Mouse (Mus musculus): ENCODE results near the gene Chd6. TPM values are rescaled to one million over a fixed set of nuclear protein-coding genes. Genes with fewer than 3 reads are reported as not detected.

Gene Chd6
- polyA plus RNA-seq, 1 experiment from 2014 or later, result 8.3 TPM

DNA sequence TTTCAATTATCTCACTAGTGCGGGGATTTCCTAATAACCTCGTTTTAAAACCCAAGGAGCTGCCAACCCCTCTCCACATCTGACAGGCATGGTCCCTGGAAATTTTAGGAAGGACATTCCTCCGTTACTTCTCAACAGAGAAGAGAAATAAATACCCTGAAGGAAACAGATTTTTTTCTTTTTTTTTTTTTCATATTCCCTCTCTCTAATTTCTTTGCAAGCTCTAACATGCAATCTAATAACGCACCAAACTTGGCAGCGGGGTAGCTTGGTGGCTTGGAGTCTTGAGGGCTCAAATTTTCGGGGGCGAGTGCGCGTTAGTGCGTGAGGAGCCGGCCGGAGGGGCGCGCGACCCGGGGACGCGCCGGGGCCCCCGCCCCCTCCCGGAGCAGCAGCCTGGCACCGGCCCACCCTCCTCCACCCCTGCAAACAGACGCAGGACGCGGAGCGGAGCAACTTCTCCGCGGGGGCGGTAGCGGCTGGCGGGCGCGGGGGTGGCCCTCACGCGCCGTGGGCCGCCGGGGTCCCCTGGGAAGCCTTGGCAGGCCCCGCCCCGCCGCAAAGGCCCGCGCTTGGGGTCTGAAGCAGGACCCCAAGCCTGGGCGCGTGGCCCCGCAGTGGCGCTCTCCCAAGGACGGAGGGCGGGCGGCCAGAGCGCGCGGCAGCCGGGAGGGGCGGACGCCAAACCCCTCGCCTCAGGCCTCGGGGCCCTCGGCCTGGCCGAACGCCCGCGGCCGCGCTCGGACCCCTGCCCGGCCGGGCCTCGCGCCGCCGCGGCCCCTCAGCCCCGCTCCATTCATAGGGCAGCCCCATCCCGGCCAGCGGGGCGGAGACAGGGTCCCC is 569 bp downstream of the Chd6 start:
- H3K36me3 ChIP-seq, result no peaks in the 10 kb centered on the region
- ATAC-seq, result peak; percentile 68
- WGBS (ENCODE audit: insufficient replicate concordance), result 1% methylated on average over 72 of the region's 77 CpGs
- no peaks in the 10 kb centered on the region for H3K9me3 ChIP-seq (replicated peaks)
- H3K27ac ChIP-seq, result peak overlapping the region; percentile 93
- H3K27me3 ChIP-seq (replicated peaks), result no peaks in the 10 kb centered on the region
- peak overlapping the region; percentile 97 for H3K9ac ChIP-seq
- H3K4me1 ChIP-seq, result peaks cover 30% of the 10 kb centered on the region
- peak overlapping the region; percentile 99 for H3K4me3 ChIP-seq
- H3K4me2 ChIP-seq, result peak overlapping the region; percentile 97

DNA sequence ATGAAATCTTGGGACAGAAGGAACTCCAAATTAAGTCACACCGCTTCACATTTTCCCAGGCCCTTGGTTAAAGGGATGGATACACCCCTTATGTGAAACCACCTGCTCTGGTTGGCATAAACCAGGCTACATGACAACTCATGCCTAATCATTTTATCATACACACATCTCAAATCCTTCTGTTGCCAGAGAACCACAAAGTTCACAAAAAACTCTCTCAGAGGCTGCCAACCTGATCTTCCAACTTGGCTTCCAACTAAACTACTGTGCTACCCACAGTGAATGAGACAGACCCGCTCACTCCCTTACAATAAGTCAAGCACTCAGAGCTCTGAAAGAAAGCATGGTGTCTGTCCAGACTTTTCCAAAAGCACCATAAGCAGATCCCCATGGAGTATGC is 1.6 kb downstream of the Chd6 start:
- Histone ChIP-seq H3K27ac (no peak overlapping the region), H3K4me2 (peak overlapping the region; percentile 97), H3K4me1 (peaks cover 31% of the 10 kb centered on the region), H3K36me3 (no peaks in the 10 kb centered on the region), H3K27me3 (replicated peaks) (no peaks in the 10 kb centered on the region), H3K9ac (no peak overlapping the region), H3K9me3 (replicated peaks) (no peaks in the 10 kb centered on the region), H3K4me3 (no peak overlapping the region)
- WGBS (ENCODE audit: insufficient replicate concordance), result 87% methylated on average over 2 of the region's 2 CpGs
- ATAC-seq, result no peak

DNA sequence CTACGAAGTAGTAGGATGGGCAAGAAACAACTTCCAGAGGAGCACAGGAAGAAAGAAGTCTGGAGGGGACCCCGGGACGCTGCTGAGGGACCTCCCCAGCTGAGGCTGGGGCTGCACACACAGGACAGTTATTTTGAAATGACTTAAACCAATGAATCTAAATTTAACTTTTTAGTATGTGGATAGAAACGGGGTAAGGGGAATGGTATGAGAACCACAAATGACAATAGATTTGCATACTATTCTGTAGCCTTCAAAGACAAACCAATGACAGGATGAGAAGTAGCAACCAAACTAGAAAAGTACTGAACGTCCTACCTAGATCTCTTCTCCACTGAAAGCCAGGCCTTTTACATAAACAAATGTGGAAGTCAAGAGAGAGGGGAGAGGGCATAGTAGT is 5.1 kb downstream of the Chd6 start:
- WGBS (ENCODE audit: insufficient replicate concordance), result 62% methylated on average over 5 of the region's 5 CpGs
- H3K9me3 ChIP-seq (replicated peaks), result no peaks in the 10 kb centered on the region

DNA sequence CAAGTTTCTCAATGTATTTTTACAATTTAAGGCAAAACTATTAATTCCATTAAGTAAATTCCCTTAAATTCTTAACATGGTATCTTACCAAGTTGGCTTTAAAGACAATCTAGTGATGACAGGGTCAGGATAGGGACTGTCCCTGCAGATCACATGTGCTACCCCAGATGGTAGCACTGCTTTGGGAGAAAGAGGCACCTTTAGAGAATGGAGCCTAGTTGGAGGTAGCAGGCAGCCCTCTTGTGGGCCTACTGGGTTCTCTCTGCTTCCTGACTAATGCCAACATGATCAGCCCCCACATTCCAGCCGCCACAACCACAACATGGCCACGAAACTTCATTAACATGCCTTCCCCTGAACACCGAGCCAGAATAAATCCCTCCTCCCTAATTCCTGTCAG is 6.8 kb downstream of the Chd6 start:
- ATAC-seq, result no peak
- 52% methylated on average over 3 of the region's 3 CpGs for WGBS (ENCODE audit: insufficient replicate concordance)
- no peak overlapping the region for H3K27ac ChIP-seq

More for the DNA sequence above, 5.1 kb downstream of the Chd6 start:
- H3K4me3 ChIP-seq, result no peak overlapping the region
- peaks cover 23% of the 10 kb centered on the region for H3K4me1 ChIP-seq
- H3K36me3 ChIP-seq, result no peaks in the 10 kb centered on the region
- no peak for ATAC-seq
- no peaks in the 10 kb centered on the region for H3K27me3 ChIP-seq (replicated peaks)
- H3K9ac ChIP-seq, result no peak overlapping the region
- H3K4me2 ChIP-seq, result no peak overlapping the region
- no peak overlapping the region for H3K27ac ChIP-seq

DNA sequence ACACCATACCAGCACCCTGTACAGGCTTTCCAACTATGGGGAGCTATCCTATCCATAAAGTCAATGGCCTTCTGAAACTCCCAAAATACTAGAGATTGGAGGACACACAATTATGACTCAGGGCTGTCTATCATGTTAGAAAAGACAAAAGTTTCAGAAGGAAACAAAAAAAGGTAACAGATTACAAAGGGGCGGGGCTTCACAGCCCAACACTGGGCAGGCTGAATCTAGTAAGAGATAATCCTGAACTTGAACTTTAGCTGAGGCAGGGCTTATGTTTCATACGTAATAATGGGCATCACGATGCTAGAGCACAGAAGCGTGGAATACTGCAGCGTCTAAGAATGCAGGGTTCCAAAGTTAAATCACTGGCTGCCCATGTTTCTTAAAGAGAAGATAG is 11.1 kb downstream of the Chd6 start:
- Histone ChIP-seq H3K4me2 (no peak overlapping the region), H3K4me1 (peaks cover 20% of the 10 kb centered on the region), H3K36me3 (no peaks in the 10 kb centered on the region), H3K9ac (no peak overlapping the region), H3K27me3 (replicated peaks) (no peaks in the 10 kb centered on the region), H3K27ac (no peak overlapping the region), H3K4me3 (no peak overlapping the region), H3K9me3 (replicated peaks) (no peaks in the 10 kb centered on the region)
- 0 out of 2 replicates have a peak, but pooled peaks have one; percentile 40 for ATAC-seq
- WGBS (ENCODE audit: insufficient replicate concordance), result 73% methylated on average over 5 of the region's 5 CpGs

More for the DNA sequence above, 6.8 kb downstream of the Chd6 start:
- Histone ChIP-seq H3K4me2 (no peak overlapping the region), H3K36me3 (no peaks in the 10 kb centered on the region), H3K9me3 (replicated peaks) (no peaks in the 10 kb centered on the region), H3K4me3 (no peak overlapping the region), H3K27me3 (replicated peaks) (no peaks in the 10 kb centered on the region), H3K4me1 (peaks cover 20% of the 10 kb centered on the region), H3K9ac (no peak overlapping the region)

DNA sequence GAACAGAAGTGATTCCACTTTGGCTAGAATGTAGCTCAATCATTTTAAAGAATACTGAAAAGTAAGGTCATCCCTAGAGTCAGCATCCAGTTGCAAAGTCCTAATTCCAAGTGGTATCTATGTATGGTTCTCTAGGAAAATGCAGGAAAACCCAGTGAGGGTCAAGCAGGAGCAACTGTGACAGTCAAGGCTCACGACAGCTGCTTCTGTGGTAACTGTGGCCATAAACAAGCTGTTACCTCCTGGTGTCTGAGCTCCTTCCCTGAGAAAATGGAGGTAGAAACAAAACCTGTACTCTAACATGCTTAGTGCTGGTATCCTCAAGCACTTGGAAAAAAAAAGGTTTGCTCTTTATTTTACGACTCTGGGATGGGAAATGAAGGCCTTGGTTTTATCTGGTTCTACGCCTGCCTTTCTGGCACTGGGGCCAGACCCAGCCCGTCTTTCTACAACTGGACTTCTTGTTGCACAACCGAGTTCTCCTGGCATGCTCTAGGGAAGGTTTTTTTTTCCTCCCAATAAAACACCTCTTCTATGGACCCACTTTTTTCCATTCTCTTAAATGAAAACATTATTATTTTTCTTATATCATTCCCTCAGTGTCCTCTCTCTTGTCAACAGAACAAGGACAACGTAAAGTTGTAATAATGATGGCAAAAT is 18.0 kb downstream of the Chd6 start:
- Histone ChIP-seq H3K27me3 (replicated peaks) (no peaks in the 10 kb centered on the region), H3K4me3 (no peak overlapping the region), H3K36me3 (no peaks in the 10 kb centered on the region), H3K9me3 (replicated peaks) (no peaks in the 10 kb centered on the region), H3K27ac (no peak overlapping the region), H3K4me1 (no peaks in the 10 kb centered on the region), H3K9ac (no peak overlapping the region), H3K4me2 (no peak overlapping the region)
- ATAC-seq, result no peak
- WGBS (ENCODE audit: insufficient replicate concordance), result 74% methylated on average over 6 of the region's 6 CpGs

DNA sequence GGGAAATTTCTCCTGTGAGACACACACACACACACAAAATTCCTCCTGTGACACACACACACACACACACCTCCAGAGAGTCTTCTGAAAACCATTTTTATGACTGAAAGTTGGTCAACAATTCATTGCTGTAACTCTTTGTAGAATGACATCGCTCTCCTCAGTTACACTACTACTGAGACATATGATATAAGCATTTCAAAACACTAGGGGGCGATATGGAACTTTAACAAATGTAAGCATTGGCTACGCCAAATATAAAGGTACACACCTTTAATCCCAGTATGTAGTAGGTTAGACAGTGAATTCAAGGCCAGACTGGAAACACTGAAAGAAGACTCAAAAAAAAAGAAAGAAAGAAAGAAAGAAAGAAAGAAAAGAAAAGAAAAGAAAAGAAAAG is 18.7 kb downstream of the Chd6 start:
- H3K4me3 ChIP-seq, result no peak overlapping the region
- no peaks in the 10 kb centered on the region for H3K4me1 ChIP-seq
- H3K36me3 ChIP-seq, result no peaks in the 10 kb centered on the region
- H3K4me2 ChIP-seq, result no peak overlapping the region
- H3K27me3 ChIP-seq (replicated peaks), result no peaks in the 10 kb centered on the region
- no peaks in the 10 kb centered on the region for H3K9me3 ChIP-seq (replicated peaks)
- peak; percentile 49; the same call in 1 of the 2 replicates for ATAC-seq
- 51% methylated on average over 3 of the region's 3 CpGs for WGBS (ENCODE audit: insufficient replicate concordance)
- H3K9ac ChIP-seq, result no peak overlapping the region
- H3K27ac ChIP-seq, result no peak overlapping the region

DNA sequence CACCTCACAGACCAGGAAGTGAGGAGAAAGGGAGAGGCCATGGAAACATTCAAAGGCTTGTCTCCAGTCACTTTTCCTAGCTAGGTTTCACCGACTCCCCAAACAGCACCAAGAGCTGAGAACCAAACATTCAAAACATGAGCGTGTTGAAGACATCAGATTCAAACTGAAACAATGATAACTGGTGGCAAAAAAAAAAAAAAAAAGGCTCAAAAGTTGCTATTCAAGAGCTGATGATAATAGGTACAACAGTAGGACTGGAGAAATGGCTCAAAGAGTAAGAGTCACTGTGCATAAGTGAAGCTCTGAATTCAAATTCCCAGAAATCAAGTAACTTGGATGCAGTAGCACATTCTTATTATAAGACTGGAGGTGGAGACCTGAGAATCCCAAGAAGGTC is 30.3 kb downstream of the Chd6 start:
- Histone ChIP-seq H3K9ac (no peak overlapping the region), H3K4me2 (no peak overlapping the region), H3K4me1 (peaks cover 43% of the 10 kb centered on the region), H3K27me3 (replicated peaks) (no peaks in the 10 kb centered on the region), H3K36me3 (no peaks in the 10 kb centered on the region), H3K27ac (no peak overlapping the region), H3K4me3 (no peak overlapping the region), H3K9me3 (replicated peaks) (no peaks in the 10 kb centered on the region)
- ATAC-seq, result no peak
- 88% methylated on average over 2 of the region's 2 CpGs for WGBS (ENCODE audit: insufficient replicate concordance)

DNA sequence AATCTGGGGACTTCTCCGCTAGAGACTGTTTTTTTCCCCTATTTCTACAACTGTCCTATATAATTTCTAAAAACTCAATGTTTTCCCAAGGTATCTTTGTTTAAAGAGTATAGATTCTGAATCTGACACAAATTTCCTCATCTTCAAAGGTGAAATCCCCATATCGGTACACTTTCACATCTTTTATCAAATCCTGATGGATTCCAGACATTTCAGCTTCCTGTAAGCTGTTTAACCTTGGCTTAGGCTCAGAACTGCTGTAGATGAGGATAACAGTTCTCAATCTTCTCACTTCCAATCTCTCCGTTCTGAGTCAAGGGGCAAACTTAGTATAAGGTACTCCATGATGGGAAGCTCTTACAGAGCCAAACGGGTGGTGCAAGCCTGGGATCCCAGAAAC is 32.6 kb downstream of the Chd6 start:
- H3K27me3 ChIP-seq (replicated peaks), result no peaks in the 10 kb centered on the region
- H3K4me1 ChIP-seq, result peaks cover 52% of the 10 kb centered on the region
- no peak for ATAC-seq
- H3K36me3 ChIP-seq, result no peaks in the 10 kb centered on the region
- H3K27ac ChIP-seq, result no peak overlapping the region
- H3K4me2 ChIP-seq, result no peak overlapping the region
- no peaks in the 10 kb centered on the region for H3K9me3 ChIP-seq (replicated peaks)
- 59% methylated on average over 4 of the region's 4 CpGs for WGBS (ENCODE audit: insufficient replicate concordance)
- no peak overlapping the region for H3K9ac ChIP-seq
- H3K4me3 ChIP-seq, result no peak overlapping the region

DNA sequence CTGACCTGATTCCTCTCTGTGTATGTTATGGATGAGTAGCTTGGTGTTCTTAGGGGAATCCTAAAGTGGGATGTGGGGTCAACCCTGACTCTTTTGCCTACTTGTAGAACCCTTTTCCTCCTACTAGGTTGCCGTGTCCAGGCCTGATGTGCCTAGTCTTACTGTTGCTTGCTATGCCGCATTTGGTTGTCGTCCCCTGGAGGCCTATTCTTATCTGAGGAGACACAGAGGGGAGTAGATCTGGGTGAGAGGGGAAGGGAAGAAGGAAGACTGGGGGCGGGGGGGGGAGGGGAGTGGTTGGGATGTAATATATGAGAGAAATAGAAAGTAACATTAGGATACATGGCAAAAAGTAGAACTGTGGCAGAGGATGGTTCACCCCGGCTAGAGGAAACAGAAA is 33.3 kb downstream of the Chd6 start:
- Histone ChIP-seq H3K4me2 (peak overlapping the region; percentile 53), H3K4me1 (peaks cover 52% of the 10 kb centered on the region), H3K36me3 (no peaks in the 10 kb centered on the region), H3K9me3 (replicated peaks) (no peaks in the 10 kb centered on the region), H3K27me3 (replicated peaks) (no peaks in the 10 kb centered on the region), H3K4me3 (no peak overlapping the region), H3K27ac (no peak overlapping the region), H3K9ac (peak overlapping the region; percentile 27; the same call in 1 of the 2 replicates)
- 25% methylated on average over 5 of the region's 5 CpGs for WGBS (ENCODE audit: insufficient replicate concordance)
- ATAC-seq, result peak; percentile 89

DNA sequence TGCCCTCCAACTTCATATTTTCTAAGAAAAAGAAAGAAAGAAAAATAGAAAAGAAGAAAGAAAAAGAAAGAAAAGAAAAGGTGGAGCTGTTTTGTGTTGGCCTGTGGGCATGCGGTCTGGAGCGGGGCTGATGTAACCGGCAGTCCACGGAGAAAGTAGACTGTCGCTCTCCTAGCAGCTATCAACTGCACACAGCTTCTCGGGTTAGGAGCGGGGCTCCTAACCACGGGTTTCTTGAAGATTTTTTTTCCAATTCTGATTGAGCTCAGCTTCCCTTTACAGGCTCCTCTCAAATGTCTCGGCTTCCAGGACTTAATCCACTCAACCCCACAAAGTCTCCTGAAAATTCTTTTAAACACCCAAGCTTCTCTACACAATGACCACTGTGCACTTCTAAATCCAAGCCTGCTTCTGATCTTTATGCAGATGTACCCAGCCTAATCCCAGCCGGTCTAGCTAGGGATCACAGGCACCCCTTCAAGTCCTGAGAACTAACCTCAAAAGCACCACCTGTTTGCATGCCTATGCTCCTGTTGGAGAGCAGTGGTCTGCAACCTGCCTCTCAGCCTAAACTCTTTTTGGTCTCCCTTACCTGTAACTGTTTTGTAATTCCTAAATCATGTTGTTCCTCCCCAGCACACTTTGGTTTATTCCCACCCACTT is 42.6 kb downstream of the Chd6 start:
- H3K4me1 ChIP-seq, result peaks cover 30% of the 10 kb centered on the region
- WGBS (ENCODE audit: insufficient replicate concordance), result 23% methylated on average over 10 of the region's 10 CpGs
- H3K4me3 ChIP-seq, result no peak overlapping the region
- peak overlapping the region; percentile 22; the same call in 1 of the 2 replicates for H3K9ac ChIP-seq
- H3K4me2 ChIP-seq, result peak overlapping the region; percentile 44
- peaks cover 6% of the 10 kb centered on the region for H3K36me3 ChIP-seq
- no peaks in the 10 kb centered on the region for H3K27me3 ChIP-seq (replicated peaks)
- H3K9me3 ChIP-seq (replicated peaks), result no peaks in the 10 kb centered on the region
- peak; percentile 91 for ATAC-seq
- 0 out of 2 replicates have a peak overlapping the region, but pooled peaks have one; percentile 41 for H3K27ac ChIP-seq

DNA sequence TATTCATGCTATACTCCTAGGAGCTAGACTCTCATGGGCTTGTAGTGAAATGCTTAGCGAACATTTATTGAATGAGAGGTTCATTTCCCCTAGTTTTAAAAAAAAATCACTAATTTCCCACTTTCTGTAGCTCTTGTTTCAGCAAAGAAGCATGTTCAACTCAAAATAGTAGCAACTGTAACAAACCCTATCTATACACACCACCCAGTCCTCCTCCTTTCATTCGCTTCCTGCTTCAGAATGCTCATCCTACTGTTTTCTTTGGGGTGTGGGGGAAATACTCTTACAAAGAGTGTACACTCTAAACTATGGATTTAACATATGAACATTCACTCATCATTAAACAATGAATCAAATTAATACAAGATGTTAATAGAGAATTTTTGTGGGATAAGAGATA is 43.3 kb downstream of the Chd6 start:
- ATAC-seq, result peak; percentile 74
- peak overlapping the region; percentile 27 for H3K4me2 ChIP-seq

More for the DNA sequence above, 43.3 kb downstream of the Chd6 start:
- Histone ChIP-seq H3K4me3 (no peak overlapping the region), H3K9me3 (replicated peaks) (no peaks in the 10 kb centered on the region), H3K27ac (peak overlapping the region; percentile 70), H3K9ac (no peak overlapping the region), H3K36me3 (peaks cover 6% of the 10 kb centered on the region), H3K4me1 (peaks cover 30% of the 10 kb centered on the region), H3K27me3 (replicated peaks) (no peaks in the 10 kb centered on the region)
- WGBS (ENCODE audit: insufficient replicate concordance), result 54% methylated on average over 2 of the region's 2 CpGs

All from liver, embryonic 12.5 days (tissue).